Mouse (Mus musculus) kidney, postnatal 0 days (tissue): ENCODE results near the gene Ifit3b. TPM values are rescaled to one million over a fixed set of nuclear protein-coding genes. Genes with fewer than 3 reads are reported as not detected.
"Not testable (repeated sequence)": the region's sequence is repeated elsewhere in the genome, so short reads cannot be mapped to it uniquely, and the experiment has no call there.

Source experiments
- ATAC-seq: fragments of 200-750 bp; cut with Nextera tagmentation; replicated peaks from 2 replicates; pipeline ENCODE4 v1.8.0; 2017; ENCODE audit warnings: low read depth, moderate number of reproducible peaks, moderate TSS enrichment, moderate library complexity; ENCODE audit not compliant: low FRiP score
- DNase-seq: peaks from one replicate; pipeline ENCODE4 v3.0.0-alpha.2; 2016; ENCODE audit warnings: low spot score
- H3K27ac ChIP-seq: fragments of 300-500 bp; sonication (generic); 2 replicates; pipeline ENCODE4 v1.5.1; 2014; ENCODE audit warnings: mild to moderate bottlenecking
- H3K27me3 ChIP-seq: fragments of 300-500 bp; sonication (generic); 2 replicates; pipeline ENCODE4 v1.6.1; 2014; ENCODE audit warnings: low read length, mixed read lengths; ENCODE audit not compliant: insufficient read depth
- H3K36me3 ChIP-seq: fragments of 300-500 bp; sonication (generic); 2 replicates; pipeline ENCODE4 v1.6.1; 2014; ENCODE audit warnings: low read length, mixed read lengths; ENCODE audit not compliant: insufficient read depth
- H3K4me1 ChIP-seq: fragments of 300-500 bp; sonication (generic); replicated peaks from 2 replicates; pipeline ENCODE4 v1.6.1; 2014; ENCODE audit warnings: antibody characterized with exemption, low read length, mixed read lengths; ENCODE audit not compliant: insufficient read depth
- H3K4me2 ChIP-seq: fragments of 300-500 bp; sonication (generic); 2 replicates; pipeline ENCODE4 v1.6.1; 2014; ENCODE audit warnings: mild to moderate bottlenecking, low read length, moderate library complexity, mixed read lengths
- H3K4me3 ChIP-seq: fragments of 300-500 bp; sonication (generic); replicated peaks from 2 replicates; pipeline ENCODE4 v1.5.1; 2014; ENCODE audit warnings: low read depth, low read length
- H3K9ac ChIP-seq: fragments of 300-500 bp; sonication (generic); 2 replicates; pipeline ENCODE4 v1.6.1; 2014; ENCODE audit warnings: low read depth, low read length
- H3K9me3 ChIP-seq: fragments of 300-500 bp; sonication (generic); replicated peaks from 2 replicates; pipeline ENCODE4 v1.6.1; 2016; ENCODE audit warnings: low read length, inconsistent platforms, mixed read lengths
- CTCF ChIP-seq: IDR thresholded peaks from 2 replicates; pipeline ENCODE4 v1.5.1; 2016; ENCODE audit warnings: antibody characterized with exemption, low read depth, mild to moderate bottlenecking, moderate library complexity
- WGBS: fragments of 180-500 bp; shearing (Covaris S2); extraction: QIAGEN DNeasy Blood & Tissue Kit; methylation state at CpG from one replicate; pipeline ENCODE4 v1.1.7; 2014; 5-methylcytosine and 5-hydroxymethylcytosine counted together
- polyA plus RNA-seq: library from polyadenylated mRNA; unstranded; fragments of >200 nt; fragmentation: Nextera tagmentation; extraction: Ambion mirVana; gene quantifications from 2 replicates; pipeline ENCODE4 v1.2.1, GENCODE M21; 2015

Gene Ifit3b
- polyA plus RNA-seq, 1 experiment from 2014 or later = 5.1 TPM

GRCm38 (mm10) chr19:34605472-34605871 is 2.3 kb upstream of the Ifit3b start:
- H3K4me3 ChIP-seq = no peak overlapping the region
- no peak overlapping the region for H3K27ac ChIP-seq
- no peaks in the 10 kb centered on the region for H3K27me3 ChIP-seq
- ATAC-seq (no peak), DNase-seq (no peak)
- H3K4me1 ChIP-seq = peaks cover 9% of the 10 kb centered on the region; the same call in 1 of the 2 replicates
- TF ChIP-seq CTCF = no peak
- no peaks in the 10 kb centered on the region for H3K36me3 ChIP-seq
- H3K4me2 ChIP-seq = no peak overlapping the region
- H3K9ac ChIP-seq = no peak overlapping the region
- WGBS = 94% methylated on average over 3 of the region's 3 CpGs
- no peaks in the 10 kb centered on the region for H3K9me3 ChIP-seq

- 81% methylated on average over 3 of the region's 3 CpGs for WGBS
- H3K27me3 ChIP-seq, DNase-seq, H3K4me1 ChIP-seq, H3K4me3 ChIP-seq, H3K4me2 ChIP-seq, ATAC-seq, H3K27ac ChIP-seq, H3K9ac ChIP-seq, H3K9me3 ChIP-seq, H3K36me3 ChIP-seq: not testable (repeated sequence)
These were observed 2.3 kb downstream of the Ifit3b start for GRCm38 (mm10) chr19:34610118-34610517.

GRCm38 (mm10) chr19:34612243-34613001 is 4.7 kb downstream of the Ifit3b start:
- H3K27me3 ChIP-seq, H3K4me1 ChIP-seq, H3K4me3 ChIP-seq, H3K36me3 ChIP-seq, H3K27ac ChIP-seq, H3K9me3 ChIP-seq, DNase-seq, H3K4me2 ChIP-seq, ATAC-seq, H3K9ac ChIP-seq: not testable (repeated sequence)
- 61% methylated on average over 4 of the region's 11 CpGs for WGBS

GRCm38 (mm10) chr19:34620871-34621270 is 13.1 kb downstream of the Ifit3b start:
- TF ChIP-seq CTCF = no peak
- no peak overlapping the region for H3K4me2 ChIP-seq
- H3K4me3 ChIP-seq = no peak overlapping the region
- H3K9me3 ChIP-seq = no peaks in the 10 kb centered on the region
- H3K9ac ChIP-seq = no peak overlapping the region
- no peaks in the 10 kb centered on the region for H3K36me3 ChIP-seq
- H3K27me3 ChIP-seq = no peaks in the 10 kb centered on the region
- ATAC-seq (no peak), DNase-seq (no peak)
- no peaks in the 10 kb centered on the region for H3K4me1 ChIP-seq
- no peak overlapping the region for H3K27ac ChIP-seq
- 89% methylated on average over 5 of the region's 5 CpGs for WGBS

- TF ChIP-seq CTCF = no peak
- Histone ChIP-seq H3K27me3 (no peaks in the 10 kb centered on the region), H3K27ac (no peak overlapping the region), H3K4me1 (no peaks in the 10 kb centered on the region), H3K4me2 (no peak overlapping the region), H3K36me3 (no peaks in the 10 kb centered on the region), H3K9ac (no peak overlapping the region), H3K4me3 (no peak overlapping the region), H3K9me3 (no peaks in the 10 kb centered on the region)
- DNase-seq (no peak), ATAC-seq (no peak)
- 83% methylated on average over 6 of the region's 6 CpGs for WGBS
These were observed 16.0 kb downstream of the Ifit3b start for GRCm38 (mm10) chr19:34623781-34624180.

GRCm38 (mm10) chr19:34624663-34625062 is 16.9 kb downstream of the Ifit3b start:
- H3K9me3 ChIP-seq = no peaks in the 10 kb centered on the region
- no peak overlapping the region for H3K4me3 ChIP-seq
- 83% methylated on average over 4 of the region's 4 CpGs for WGBS
- TF ChIP-seq CTCF = no peak
- no peak for ATAC-seq
- no peak for DNase-seq
- H3K4me2 ChIP-seq = no peak overlapping the region
- no peaks in the 10 kb centered on the region for H3K4me1 ChIP-seq
- no peak overlapping the region for H3K9ac ChIP-seq
- H3K27me3 ChIP-seq = no peaks in the 10 kb centered on the region
- no peak overlapping the region for H3K27ac ChIP-seq
- H3K36me3 ChIP-seq = no peaks in the 10 kb centered on the region

- Histone ChIP-seq H3K4me1 (no peaks in the 10 kb centered on the region), H3K27ac (no peak overlapping the region), H3K9me3 (no peaks in the 10 kb centered on the region), H3K9ac (no peak overlapping the region), H3K27me3 (no peaks in the 10 kb centered on the region), H3K36me3 (no peaks in the 10 kb centered on the region), H3K4me2 (no peak overlapping the region), H3K4me3 (no peak overlapping the region)
- DNase-seq (no peak), ATAC-seq (no peak)
- TF ChIP-seq CTCF = no peak
- WGBS = 52% methylated on average over 2 of the region's 2 CpGs
These were observed 19.7 kb downstream of the Ifit3b start for GRCm38 (mm10) chr19:34627496-34627895.
